Mouse (Mus musculus) common myeloid progenitor, adult 5-6 weeks (primary cell): Measurements from ENCODE around the gene Fcnb. TPM values are rescaled to one million over a fixed set of nuclear protein-coding genes. Genes with fewer than 3 reads are reported as not detected.

Experiments
- ATAC-seq: replicated peaks from 2 replicates; pipeline ENCODE4 v1.8.0; 2016; ENCODE audit warnings: low read depth, mild to moderate bottlenecking, moderate TSS enrichment, inconsistent platforms; ENCODE audit not compliant: poor library complexity, severe bottlenecking
- total RNA-seq: library from RNA; stranded (forward); fragments of 200-1000, 187-1606 nt; gene quantifications from 2 replicates; pipeline ENCODE4 v1.2.3, GENCODE M21; 2017

Gene Fcnb
- total RNA-seq, 1 experiment from 2014 or later = 4.8 TPM

DNA sequence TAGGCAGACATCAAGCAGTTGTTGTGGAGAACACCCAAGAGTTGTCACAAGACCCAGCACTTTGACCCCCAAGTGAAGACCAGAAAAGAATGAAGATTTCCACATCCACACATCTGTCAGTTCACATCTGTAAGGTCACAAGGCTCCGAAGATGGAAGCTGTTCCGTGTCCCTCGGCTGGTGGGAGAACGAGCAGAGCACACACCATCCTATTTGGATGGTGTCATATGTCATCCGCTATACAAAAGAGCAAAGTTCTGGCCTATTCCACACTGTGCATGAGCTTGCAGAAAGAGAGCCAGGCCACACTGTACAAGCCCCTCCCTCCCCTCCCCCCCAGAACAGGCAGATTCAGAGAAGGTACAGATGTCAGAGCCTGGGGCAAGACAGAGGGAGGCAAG, 4.4 kb upstream of the Fcnb start:
- ATAC-seq = no peak

DNA sequence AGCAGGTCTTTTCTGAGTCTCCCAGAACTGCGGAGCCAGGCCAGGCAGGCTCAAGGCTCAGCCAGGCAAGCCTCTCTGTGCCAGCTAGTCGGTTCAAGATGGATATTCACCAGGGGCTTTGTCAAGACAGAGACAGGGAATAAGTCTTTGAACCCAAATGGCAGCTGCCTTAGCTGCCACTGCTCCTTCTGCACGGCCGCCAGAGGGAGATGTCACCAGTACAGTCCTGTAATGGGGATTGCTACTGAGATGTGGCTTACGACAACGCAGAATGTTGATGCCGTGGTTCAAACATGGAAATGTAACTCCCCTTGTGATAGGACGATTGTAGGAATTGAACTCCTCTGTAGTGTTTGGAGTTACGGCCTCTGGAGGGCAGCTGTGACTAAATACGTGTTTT, 1.4 kb upstream of the Fcnb start:
- ATAC-seq = no peak

DNA sequence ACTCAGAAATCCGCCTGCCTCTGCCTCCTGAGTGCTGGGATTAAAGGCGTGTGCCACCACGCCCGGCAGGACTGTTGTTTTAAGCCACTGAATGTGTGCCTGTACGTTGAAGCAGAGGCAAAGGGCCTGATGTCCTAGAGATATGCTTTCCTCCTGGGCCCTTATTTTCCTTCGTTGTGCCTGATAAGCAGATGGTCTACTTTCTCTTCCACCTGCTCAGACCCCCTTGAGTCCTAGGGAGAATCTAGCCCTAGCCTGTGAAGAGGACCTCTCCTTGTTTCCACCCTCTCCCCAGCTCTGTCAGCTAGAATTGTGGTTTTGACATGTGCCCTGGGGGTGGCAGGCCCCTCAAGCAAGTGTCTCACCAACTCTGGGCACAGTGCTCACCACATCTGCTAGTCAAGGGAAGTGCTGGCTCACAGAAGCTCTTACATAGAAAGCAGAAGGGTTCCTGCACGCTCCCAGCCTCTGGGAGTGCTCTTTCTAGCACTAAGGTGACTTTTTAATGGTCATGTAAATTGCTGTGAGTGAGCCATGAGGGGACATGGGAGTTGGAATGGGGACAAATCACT, 9.0 kb downstream of the Fcnb start:
- peak; percentile 83 for ATAC-seq

DNA sequence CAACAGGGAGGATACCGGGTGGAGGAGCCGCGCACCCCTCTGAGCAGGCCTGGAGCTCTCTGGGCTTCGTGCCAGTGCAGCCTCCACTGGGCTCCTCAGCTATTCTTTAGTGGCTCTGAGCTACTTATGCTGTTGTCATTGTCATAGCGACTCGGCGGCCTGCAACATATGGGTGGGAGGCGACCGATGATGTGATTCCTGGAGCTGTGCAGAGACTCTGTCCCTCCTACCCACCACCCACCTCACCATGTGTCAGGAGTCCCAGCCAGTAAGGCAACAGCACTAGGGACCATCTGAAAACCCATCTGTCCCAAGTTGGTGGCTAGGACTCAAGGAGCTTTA, 16.2 kb downstream of the Fcnb start:
- ATAC-seq = no peak

DNA sequence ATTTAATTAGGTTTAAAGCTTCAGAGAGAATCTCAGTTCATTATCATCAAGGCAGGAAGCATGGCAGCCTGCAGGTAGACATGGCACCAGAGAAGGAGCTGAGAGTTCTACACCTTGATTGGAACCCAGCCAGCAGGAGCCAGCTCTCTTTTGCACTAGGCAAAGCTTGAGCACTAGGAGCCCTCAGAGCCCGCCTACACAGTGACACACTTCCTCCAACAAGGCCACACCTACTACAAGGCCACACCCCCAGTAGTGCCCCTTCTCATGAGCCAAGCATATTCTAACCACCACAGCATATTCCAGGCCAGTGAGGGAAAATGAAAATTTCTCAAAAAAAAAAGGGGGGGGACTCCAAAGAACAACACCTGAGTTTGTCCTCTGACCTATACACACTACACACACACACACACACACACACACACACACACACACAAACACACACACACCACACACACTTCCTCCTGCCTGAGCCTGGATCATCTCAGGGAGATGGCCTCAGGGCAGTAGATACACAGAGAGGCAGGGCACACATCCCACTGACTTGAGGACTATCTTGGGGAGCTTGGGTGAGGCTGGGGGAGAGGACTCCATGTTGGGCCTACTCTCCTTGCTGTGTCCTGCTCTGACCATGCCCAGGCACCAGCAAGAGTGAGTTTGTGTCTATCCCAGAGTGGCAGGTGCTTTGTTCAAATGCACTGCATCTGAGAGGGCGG, 16.7 kb downstream of the Fcnb start:
- ATAC-seq = peak; percentile 15; the same call in 1 of the 2 replicates

DNA sequence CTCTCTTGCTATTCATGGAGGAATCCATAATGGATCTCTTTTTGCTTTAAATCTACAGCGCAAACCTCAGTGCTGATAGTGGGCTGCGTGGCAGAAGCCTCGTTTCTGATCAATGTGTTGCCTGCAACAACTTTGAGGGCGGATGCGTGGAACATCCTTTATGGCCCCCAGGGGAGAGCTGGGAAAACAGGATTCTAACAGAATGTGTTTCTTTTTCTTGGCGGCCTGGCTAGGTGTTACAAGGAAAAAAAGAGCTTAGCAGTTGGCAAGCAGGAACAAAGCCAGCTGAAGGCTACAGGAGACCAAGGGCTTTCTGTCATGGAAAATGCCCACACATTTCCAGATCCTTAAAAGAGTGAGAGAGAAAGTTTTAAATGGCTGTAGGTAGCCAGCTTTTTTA, 17.5 kb downstream of the Fcnb start:
- ATAC-seq = no peak

DNA sequence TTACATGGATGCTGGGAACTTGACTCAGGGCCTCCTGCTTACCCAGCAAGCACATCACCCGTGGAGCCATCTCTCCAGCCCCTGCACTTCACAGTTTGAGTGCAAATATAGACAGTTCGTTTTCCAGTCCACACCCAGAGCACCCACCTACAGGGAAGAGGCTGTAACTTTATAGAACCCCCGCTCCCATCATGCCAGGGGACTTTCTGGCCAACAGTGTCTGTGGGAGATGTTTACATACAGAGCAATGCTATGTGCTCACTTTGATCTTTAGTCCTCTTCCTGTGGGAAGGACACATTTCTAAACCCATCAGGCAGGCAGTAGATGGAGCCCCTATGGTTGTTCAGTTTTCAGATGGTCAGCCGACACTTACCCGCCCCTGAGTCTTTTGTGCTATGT, 18.0 kb downstream of the Fcnb start:
- ATAC-seq = no peak

DNA sequence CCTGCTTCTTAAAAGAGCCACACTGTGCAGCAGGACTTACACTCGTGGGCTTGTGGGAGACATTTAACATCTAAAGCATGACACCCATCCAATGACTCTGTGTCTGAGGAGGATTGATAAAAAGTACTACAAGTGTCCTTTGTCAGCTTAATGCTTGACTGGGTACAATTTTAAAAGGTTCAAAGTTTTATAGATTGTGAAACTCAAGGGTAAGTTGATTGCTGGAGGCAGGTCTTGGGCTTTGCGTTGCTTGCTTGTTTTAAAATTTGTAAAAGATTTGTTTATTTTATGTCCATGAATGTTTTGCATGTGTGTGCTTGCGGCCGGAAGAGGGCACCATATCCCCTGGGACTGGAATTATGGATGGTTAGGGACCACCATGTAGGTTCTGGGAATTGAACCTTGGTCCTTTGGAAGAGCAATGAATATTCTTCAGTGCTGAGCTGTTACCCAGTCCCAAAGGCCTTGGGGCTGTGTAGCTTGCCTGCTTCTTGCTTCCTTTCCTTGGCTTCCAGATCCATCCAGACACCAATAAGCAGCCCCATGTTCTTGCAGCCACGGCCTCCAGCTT, 19.5 kb downstream of the Fcnb start:
- 0 out of 2 replicates have a peak, but pooled peaks have one; percentile 15 for ATAC-seq

DNA sequence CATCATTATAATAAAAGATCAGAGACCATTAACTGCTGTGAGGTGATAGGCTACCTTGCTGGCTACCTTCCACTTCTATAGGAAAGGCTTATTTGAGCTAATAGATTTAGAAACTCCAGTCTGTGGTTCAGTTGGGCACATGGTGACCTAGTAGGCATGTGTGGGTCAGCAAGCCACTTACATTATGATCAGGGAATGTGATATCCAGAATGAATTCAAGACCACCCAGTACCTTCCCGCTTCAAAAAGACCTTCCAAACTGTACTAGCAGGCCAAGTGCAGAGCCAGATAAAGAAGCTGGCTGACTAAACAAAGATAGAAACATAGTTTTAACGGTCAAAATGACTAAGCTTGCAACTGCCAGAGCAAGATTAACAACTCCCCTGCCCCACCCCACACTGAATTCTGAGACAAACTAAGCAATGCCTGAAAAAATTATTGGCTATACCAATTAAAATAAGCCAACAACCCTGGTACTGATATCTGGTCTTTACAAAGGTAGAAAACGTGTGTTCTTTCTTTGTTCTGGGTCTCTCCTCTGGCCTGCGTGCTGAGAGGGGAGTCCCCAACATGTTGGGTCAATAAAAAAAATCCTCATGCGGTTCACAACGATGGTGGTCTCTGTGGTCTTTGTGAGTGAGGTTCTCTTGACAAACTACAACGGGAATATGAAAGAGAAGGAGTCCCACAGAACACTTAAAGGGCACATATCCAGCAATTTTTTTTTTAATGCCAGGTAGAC, 20.2 kb downstream of the Fcnb start:
- ATAC-seq = 0 out of 2 replicates have a peak, but pooled peaks have one; percentile 37

DNA sequence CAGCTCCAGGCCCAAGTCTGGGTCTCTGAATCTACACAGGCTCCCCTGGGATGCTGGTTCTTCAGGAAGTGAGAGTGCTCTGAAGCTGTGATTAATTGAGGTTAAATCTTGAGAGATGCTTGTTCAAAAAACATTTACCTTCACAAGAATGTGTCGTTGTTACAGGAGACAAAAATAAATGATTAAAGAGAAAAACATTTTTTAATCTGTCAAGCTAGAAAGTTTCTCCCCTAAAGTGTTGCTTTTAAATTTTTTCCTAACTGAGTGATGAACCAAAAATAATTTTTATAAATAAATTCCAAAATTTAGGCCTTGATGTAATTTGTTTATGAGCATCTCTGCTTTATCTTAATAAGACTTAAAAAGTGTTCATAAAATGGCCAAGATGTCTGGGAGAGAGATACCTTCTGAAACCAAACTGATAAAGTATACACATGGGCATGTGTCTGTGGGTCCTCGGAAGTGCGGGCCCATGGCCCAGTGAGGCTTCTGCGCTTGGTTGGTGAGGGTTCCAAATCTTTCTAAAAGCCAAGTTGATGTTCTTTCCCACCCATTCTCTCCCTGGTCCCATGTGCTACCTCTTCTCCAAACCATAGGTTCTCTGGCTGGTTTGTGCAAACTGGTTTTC, 20.9 kb downstream of the Fcnb start:
- ATAC-seq = no peak

DNA sequence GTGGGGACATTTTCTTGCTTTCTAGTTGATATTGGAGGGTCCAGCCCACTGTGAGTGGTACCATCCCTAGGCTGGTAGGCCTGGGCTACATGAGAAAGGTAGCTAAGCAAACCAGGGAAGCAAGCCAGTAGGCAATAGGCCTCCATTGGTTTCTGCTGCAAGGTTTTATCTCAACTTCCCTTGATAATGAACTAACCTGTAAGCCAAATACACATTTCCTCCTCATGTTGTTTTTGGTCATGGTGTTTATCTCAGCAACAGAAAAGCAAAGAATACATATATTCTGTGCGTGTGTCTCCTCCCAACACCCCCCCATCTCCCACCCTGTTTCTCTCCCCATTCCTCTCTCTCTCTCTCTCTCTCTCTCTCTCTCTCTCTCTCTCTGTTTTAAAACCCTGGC, 24.8 kb downstream of the Fcnb start:
- no peak for ATAC-seq

DNA sequence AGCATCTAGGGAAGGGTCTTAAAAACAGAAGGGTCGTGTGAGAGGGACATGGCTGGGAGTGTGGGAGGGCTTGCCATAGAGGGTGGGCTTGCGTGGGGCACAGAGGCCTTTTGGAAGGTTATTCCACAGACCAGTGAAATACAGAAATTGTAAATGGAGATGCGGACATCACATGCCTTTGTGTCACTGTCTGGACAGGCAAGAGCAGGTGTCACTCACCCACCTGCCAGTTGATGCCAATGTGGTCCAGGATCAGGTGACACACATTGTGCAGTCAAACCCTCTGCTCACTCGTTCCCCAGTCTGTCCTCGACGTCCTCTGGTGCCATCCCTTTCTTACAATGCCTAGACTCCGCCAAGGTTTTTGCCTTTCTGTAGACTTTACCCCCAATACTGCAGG, 37.6 kb downstream of the Fcnb start:
- ATAC-seq = no peak

DNA sequence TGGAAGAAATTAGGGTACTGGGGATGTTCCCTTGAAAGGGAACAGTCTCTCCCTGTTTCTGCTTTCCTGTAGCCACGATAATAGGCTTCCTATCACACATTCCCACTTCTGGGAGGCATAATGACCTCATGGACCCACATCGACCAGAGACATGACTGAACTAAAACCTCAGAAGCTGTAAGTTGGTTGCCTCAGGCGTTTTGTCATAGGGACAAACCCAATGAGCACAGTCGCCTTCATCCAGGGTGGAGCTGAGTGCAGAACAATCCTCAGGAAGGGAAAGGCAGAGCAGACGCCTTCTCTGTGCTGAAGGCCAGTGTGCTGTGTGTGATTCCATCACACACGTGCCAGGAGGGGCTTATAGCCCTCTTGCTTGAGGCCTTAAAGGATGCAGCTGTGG, 38.4 kb downstream of the Fcnb start:
- ATAC-seq = no peak

DNA sequence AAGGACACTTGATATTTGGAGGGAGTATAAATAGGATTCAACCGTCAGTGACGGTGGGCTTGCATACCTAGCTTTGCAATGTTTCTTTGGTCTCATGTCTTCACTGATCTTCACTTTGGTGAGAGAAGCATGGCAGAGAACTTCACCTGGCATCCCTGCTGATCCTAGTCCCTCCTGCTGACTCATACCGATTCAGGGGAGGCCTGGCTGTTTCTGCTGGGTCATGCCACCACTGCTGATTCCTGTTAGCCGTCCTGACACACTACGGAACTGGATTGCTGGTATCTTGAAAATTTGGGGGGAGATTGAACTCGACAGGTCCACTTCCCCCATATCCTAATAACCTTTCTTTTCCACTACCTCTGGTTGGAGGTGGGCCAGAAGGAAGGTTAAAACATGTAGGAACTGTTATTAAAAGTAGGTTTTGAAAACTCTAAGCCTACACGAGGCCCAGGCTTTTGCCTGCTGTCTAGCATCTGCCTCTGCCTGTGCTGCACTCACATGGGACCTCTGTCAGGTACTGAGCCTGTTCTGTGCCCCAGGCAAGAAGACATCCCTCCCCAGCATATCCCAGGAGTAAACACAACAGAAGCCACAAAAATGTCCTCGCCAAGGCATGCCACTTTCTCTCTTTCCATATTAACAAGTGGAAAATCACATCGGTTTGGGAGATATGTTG, 39.6 kb downstream of the Fcnb start:
- ATAC-seq = no peak

DNA sequence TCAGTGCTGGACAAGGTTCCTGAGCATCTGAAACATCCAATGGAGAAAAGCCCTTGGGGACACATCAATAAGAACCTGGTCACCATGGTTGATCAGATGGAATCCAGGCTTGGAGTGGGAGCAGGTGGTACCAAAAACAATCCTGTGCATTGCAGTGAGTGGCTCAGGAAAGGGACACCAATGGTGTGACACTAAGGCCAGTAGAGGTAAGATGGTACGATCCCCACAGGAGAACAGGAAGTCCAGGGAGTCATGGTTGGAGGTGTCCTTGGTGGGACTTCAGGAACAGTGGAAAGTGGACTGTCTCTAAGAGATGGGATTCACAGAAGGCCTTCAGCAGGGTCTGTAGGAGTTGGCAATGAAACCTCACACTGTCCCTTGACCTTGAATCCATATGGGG, 44.2 kb downstream of the Fcnb start:
- ATAC-seq = no peak

DNA sequence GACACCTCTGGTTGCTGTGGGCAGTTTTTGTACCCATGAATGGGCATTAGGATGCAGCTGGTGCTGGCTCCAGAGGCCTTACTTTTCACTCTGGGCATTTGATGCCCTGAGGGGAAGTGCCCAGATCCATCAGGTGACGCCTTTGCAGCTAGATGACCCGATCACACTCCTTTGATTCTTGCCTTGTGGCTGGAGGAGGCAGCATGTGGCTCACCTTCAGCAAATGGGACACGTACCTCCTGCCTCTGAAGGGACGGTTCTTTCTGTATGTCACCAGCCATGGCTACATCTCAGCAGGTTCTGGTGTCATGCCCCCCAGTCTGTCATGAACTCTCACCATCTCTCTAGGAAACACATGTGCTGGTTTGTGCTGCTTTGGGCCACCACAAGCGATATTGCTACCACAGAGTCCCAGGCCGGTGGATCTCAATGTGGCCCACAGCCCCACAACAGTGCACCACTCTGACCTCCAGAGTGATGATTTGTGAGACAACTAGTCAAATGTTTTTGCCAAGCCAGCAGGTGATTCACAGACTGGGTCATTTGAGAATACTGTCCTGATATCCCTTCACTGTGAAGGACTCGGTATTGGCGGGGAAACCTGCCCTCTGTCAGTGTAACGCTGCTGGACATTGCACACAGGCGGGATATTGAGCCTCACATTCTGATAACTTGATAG, 44.9 kb downstream of the Fcnb start:
- no peak for ATAC-seq

DNA sequence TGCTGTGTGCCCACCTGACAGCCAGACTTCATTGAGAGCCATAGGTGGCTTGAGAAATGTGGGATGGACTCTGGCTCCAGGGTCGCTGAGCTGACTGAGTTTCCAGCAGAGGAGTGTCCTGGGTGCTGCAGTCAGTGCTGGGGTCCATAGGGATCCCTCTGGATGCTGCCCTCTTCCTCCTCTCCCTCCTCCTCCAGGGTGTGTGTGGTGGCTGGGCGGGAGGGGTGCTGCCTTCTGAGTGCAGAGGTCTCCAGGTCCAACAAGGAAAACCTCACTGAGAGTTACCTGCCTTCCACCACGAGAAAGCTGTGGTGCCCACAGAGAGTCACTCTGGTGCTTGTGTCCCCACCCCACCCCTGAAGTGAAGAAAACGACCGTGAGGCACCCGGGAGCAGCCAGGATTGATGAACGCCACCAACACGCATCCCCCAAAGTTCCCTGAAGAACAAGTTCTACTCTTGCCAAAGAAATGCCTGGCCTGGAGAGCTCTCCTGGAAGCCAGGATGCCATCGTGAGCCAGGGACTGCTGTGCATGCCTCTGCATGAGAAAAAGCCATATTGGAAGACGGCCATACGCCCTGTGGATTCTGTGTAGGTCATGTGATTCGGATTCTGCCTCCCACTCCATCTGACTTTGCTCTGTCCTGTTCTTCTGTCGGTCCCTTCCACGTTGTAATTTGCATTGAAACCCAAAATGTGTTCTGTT, 46.1 kb downstream of the Fcnb start:
- no peak for ATAC-seq

DNA sequence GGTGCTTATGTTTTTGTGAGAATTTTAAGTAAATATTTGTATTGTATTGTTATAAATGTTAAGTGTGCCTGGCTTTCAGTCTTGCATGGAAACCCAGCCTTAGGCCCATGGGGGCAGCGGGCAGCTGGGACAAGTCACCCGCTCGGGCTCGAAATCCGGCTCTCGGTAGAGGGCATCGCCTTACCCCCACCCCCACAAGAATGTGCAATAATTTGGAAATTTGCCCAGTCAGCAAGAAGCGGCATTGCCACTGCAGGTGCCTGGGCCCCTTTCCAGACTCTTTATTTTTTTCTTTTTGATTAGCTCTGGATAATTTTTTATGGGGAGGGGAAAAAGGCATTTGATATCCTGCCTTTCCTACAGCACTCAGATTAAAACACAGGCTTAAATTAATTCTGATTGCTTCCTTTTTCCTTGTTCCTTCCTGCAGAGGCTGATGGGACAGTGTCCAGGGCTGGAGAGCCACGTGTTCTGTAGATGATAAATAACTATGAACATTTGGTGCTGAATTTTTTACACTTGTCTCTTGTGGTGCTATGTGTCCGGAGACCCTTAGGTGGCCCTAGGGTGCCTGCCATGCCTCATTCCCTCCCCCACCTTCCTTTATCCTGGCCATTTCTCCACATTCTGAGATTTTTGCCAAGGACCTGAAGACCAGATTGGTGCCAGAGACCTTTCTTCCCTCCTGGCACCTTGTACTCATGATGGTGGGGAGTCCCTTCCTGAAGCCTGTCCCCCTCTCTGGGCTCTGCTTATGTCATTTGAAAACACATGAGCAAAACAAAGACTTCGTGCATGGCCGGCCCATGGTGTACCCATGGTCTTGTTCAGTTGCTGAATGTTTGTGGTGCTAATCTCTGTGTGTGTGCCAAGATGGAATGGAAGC, 46.9 kb downstream of the Fcnb start:
- ATAC-seq = no peak
